Mouse (Mus musculus): ENCODE measurements around the gene Kbtbd12.

Kbtbd12 gene

DNA sequence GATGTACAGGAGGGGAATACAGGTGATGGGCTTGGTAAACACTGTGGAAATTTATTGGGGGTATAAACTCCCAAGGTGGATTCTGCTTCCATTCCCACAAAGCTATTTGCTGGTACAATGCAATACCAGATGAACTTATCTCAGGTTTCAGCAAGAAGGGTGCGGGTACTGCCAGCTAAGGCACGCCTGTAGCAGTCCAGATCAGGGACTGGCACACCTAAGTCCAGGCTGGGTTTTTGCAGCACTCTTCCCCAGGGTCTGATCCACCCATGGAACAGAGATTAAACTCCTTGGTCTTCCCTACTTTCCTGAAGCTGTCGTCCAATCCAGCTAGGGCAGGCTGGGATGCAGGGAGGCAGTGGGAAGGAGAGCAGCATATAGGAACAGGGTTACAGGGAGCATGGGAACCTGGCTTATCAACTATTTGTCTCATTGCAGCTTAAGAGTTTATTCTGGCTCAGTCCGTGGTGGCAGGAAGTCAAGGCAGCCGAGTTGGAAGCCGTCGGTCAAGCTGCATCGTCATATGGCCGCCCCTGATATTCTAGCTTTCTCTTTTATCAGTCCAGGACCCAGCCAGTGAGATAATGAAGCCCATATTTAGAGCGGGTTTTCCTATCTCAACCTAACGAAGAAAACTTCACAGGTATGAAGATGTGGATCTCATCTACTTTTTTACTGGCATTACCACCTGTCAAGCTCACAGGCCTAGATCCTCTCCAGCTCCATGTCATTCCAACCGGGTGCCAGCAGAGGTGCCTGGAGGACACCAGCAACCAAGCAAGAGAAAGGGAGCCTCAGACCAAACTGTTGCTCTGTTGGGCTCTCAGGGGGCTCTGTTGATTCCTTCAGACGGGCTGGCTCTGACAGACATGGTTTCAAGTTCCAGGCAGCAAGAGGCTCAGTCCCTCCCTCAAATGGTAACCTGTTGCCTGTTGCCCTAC, 135.4 kb downstream of the Kbtbd12 start:
- no peak for DNase-seq (ENCODE audit: low read depth, low spot score)

DNA sequence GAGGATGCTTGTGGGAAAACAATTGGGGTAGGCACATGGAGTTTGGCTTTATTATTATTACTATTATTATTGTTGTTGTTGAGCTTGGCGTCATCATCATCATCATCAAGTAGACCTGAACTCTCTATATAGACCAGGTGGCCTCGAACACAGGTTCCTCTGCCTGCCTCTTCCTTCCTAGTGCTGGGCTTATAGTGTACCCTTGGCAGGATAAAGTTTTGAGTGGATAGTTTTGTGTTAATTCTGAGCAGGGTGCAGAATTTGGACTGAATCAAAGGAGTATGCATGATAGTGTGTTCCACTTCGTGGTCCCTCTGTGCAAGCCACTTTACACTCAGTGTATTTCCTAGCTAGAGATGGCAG, 137.4 kb downstream of the Kbtbd12 start:
- DNase-seq (ENCODE audit: low read depth, low spot score), result no peak

DNA sequence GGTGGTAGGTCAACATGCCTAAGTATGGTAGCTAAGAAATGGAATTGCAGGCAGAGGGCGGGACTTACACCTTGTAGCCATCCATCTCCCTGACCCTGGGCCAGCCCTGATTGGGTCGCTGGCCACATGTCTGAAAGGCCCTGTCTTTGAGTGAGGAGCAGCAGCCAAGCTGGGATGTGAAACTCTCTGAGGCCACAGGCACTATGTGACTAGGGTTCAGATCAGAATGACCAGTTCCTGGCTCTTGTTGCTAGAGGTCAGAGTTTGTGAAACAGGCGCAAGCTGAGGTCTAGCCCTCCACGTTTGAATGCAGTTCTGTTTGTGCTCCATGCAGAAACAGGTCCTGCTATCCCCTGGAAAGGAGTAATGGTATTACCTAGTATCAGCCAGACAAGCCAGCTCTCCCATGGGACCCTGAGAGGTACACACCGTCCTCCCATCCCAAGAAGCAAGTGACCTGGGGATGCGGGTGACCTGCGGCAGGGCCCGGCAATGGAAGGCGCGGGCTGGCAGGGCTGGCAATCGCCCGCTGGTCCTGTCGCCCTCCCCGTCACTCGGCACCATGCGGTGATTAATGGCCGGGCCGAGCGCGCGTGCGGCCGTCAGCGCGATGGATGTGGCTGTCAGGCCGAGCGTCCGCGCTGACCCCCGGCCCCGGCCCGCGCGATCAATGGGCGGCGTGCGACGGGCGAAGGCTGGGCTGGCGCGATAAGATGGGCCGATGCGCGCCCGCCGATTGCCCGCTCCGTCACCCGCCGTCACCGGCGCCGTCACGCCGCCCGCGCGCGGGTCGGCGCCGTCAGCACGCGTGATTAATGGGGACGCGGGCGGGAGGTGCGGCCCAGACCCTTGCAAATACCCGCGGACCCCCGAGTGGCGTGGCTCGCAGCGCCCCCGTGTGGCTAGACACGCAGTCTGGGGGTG, 138.0 kb downstream of the Kbtbd12 start:
- DNase-seq (ENCODE audit: low read depth, low spot score), result peak; percentile 86
